Mouse (Mus musculus) midbrain, postnatal 0 days (tissue): ENCODE results near the gene Rnf167. TPM values are rescaled to one million over a fixed set of nuclear protein-coding genes. Genes with fewer than 3 reads are reported as not detected.

Experiments used
- ATAC-seq: fragments of 200-750 bp; cut with Nextera tagmentation; 2 replicates; pipeline ENCODE4 v1.8.0; 2017; ENCODE audit warnings: moderate number of reproducible peaks, mild to moderate bottlenecking, moderate TSS enrichment, moderate library complexity; ENCODE audit not compliant: low FRiP score
- DNase-seq: peaks from one replicate; pipeline ENCODE4 v3.0.0-alpha.2; 2015; ENCODE audit warnings: low spot score
- H3K27ac ChIP-seq: fragments of 300-500 bp; sonication (generic); 2 replicates; pipeline ENCODE4 v1.5.1; 2014; ENCODE audit warnings: low read depth, mild to moderate bottlenecking, low read length, mixed read lengths
- H3K27me3 ChIP-seq: fragments of 300-500 bp; sonication (generic); 2 replicates; pipeline ENCODE4 v1.6.1; 2014; ENCODE audit warnings: low read length, control low read depth, mixed read lengths; ENCODE audit not compliant: insufficient read depth
- H3K36me3 ChIP-seq: fragments of 300-500 bp; sonication (generic); 2 replicates; pipeline ENCODE4 v1.6.1; 2014; ENCODE audit warnings: low read length, control low read depth, mixed read lengths; ENCODE audit not compliant: insufficient read depth
- H3K4me1 ChIP-seq: fragments of 300-500 bp; sonication (generic); 2 replicates; pipeline ENCODE4 v1.6.1; 2014; ENCODE audit warnings: mild to moderate bottlenecking, control low read depth, antibody characterized with exemption, low read length, mixed read lengths; ENCODE audit not compliant: insufficient read depth
- H3K4me2 ChIP-seq: fragments of 300-500 bp; sonication (generic); 2 replicates; pipeline ENCODE4 v1.6.1; 2014; ENCODE audit warnings: low read depth, mild to moderate bottlenecking, low read length, mixed read lengths; ENCODE audit not compliant: poor library complexity, severe bottlenecking
- H3K4me3 ChIP-seq: fragments of 300-500 bp; sonication (generic); 2 replicates; pipeline ENCODE4 v1.5.1; 2014; ENCODE audit warnings: low read depth, mild to moderate bottlenecking, low read length, moderate library complexity
- H3K9ac ChIP-seq: fragments of 300-500 bp; sonication (generic); replicated peaks from 2 replicates; pipeline ENCODE4 v1.6.1; 2014; ENCODE audit warnings: mild to moderate bottlenecking, low read length, moderate library complexity, mixed read lengths; ENCODE audit not compliant: poor library complexity, severe bottlenecking
- H3K9me3 ChIP-seq: fragments of 300-500 bp; sonication (generic); 2 replicates; pipeline ENCODE4 v1.6.1; 2016; ENCODE audit warnings: low read length, control low read depth
- CTCF ChIP-seq: IDR thresholded peaks from 2 replicates; pipeline ENCODE4 v1.5.1; 2016; ENCODE audit warnings: antibody characterized with exemption, mild to moderate bottlenecking
- WGBS: fragments of 180-500 bp; shearing (Covaris S2); extraction: QIAGEN DNeasy Blood & Tissue Kit; methylation state at CpG from one replicate; pipeline ENCODE4 v1.1.7; 2014; 5-methylcytosine and 5-hydroxymethylcytosine counted together
- polyA plus RNA-seq: library from polyadenylated mRNA; unstranded; fragments of >200 nt; fragmentation: Nextera tagmentation; extraction: Ambion mirVana; gene quantifications from 2 replicates; pipeline ENCODE4 v1.2.1, GENCODE M21; 2015
- total RNA-seq: library from RNA; depleted of rRNA; stranded (reverse); fragments of >200 nt; gene quantifications from 2 replicates; pipeline ENCODE4 v1.2.3, GENCODE M21; 2014; rRNA removed

Rnf167 gene
- 69.1 and 74.4 TPM in 2 replicates for total RNA-seq
- 95.8 and 97.2 TPM in 2 replicates for polyA plus RNA-seq

- H3K9ac ChIP-seq, result peak within 1 kb of the TSS; percentile 87
- H3K27ac ChIP-seq, result peak within 1 kb of the TSS; percentile 93
- DNase-seq, result peak; percentile 100
- peak; percentile 42 for TF ChIP-seq CTCF
- H3K36me3 ChIP-seq, result peaks cover 39% of the 10 kb centered on the region
- H3K4me1 ChIP-seq, result peaks cover 10% of the 10 kb centered on the region; the same call in 1 of the 2 replicates
- WGBS, result under 1% methylated on average over 62 of the region's 63 CpGs
- H3K27me3 ChIP-seq, result no peaks in the 10 kb centered on the region
- H3K4me2 ChIP-seq, result peak within 1 kb of the TSS; percentile 100
- H3K9me3 ChIP-seq, result no peaks in the 10 kb centered on the region
- H3K4me3 ChIP-seq, result peak within 1 kb of the TSS; percentile 79
- peak; percentile 93 for ATAC-seq
Observed at GRCm38 (mm10) chr11:70646691-70647650, at the start of gene Rnf167, which contains the start of gene Slc25a11. Gene Rnf167, plus strand, starts transcription at chr11:70647235. Gene Slc25a11, minus strand, starts transcription at chr11:70647479.

GRCm38 (mm10) chr11:70597301-70597700 lies 49.7 kb upstream of the Rnf167 start:
- no peak overlapping the region for H3K27ac ChIP-seq
- WGBS, result 87% methylated on average over 6 of the region's 6 CpGs
- no peak overlapping the region for H3K4me2 ChIP-seq
- no peaks in the 10 kb centered on the region for H3K27me3 ChIP-seq
- H3K36me3 ChIP-seq, result peaks cover 41% of the 10 kb centered on the region
- H3K9me3 ChIP-seq, result no peaks in the 10 kb centered on the region
- DNase-seq (no peak), ATAC-seq (no peak)
- H3K9ac ChIP-seq, result no peak overlapping the region
- no peak overlapping the region for H3K4me3 ChIP-seq
- TF ChIP-seq CTCF, result no peak
- no peaks in the 10 kb centered on the region for H3K4me1 ChIP-seq

- no peak overlapping the region for H3K4me2 ChIP-seq
- 89% methylated on average over 9 of the region's 9 CpGs for WGBS
- H3K4me1 ChIP-seq, result no peaks in the 10 kb centered on the region
- H3K9ac ChIP-seq, result no peak overlapping the region
- H3K27me3 ChIP-seq, result no peaks in the 10 kb centered on the region
- no peak for TF ChIP-seq CTCF
- no peaks in the 10 kb centered on the region for H3K9me3 ChIP-seq
- no peak for DNase-seq
- no peak overlapping the region for H3K4me3 ChIP-seq
- H3K36me3 ChIP-seq, result peaks cover 42% of the 10 kb centered on the region
- H3K27ac ChIP-seq, result no peak overlapping the region
- ATAC-seq, result no peak
Observed at GRCm38 (mm10) chr11:70598451-70598953, 48.5 kb upstream of the Rnf167 start.

GRCm38 (mm10) chr11:70605024-70605566 lies 41.9 kb upstream of the Rnf167 start:
- TF ChIP-seq CTCF, result peak; percentile 88
- 52% methylated on average over 14 of the region's 14 CpGs for WGBS
- no peak overlapping the region for H3K9ac ChIP-seq
- H3K27me3 ChIP-seq, result no peaks in the 10 kb centered on the region
- H3K9me3 ChIP-seq, result no peaks in the 10 kb centered on the region
- no peak overlapping the region for H3K27ac ChIP-seq
- ATAC-seq (peak; percentile 36; the same call in 1 of the 2 replicates), DNase-seq (peak; percentile 80)
- H3K4me1 ChIP-seq, result no peaks in the 10 kb centered on the region
- no peak overlapping the region for H3K4me3 ChIP-seq
- H3K36me3 ChIP-seq, result peaks cover 79% of the 10 kb centered on the region
- no peak overlapping the region for H3K4me2 ChIP-seq

- TF ChIP-seq CTCF, result no peak
- Histone ChIP-seq H3K4me1 (no peaks in the 10 kb centered on the region), H3K27me3 (no peaks in the 10 kb centered on the region), H3K4me2 (no peak overlapping the region), H3K27ac (no peak overlapping the region), H3K36me3 (peaks cover 81% of the 10 kb centered on the region), H3K9me3 (no peaks in the 10 kb centered on the region), H3K4me3 (no peak overlapping the region), H3K9ac (no peak overlapping the region)
- ATAC-seq, result no peak
- DNase-seq, result no peak
- WGBS, result 77% methylated on average over 12 of the region's 12 CpGs
Observed at GRCm38 (mm10) chr11:70606717-70607116, 40.3 kb upstream of the Rnf167 start.
